Mouse (Mus musculus): ENCODE results near the gene Olfr1030. TPM values are rescaled to one million over a fixed set of nuclear protein-coding genes. Genes with fewer than 3 reads are reported as not detected.
"Not testable (repeated sequence)": the region's sequence is repeated elsewhere in the genome, so short reads cannot be mapped to it uniquely, and the experiment has no call there.

Gene Olfr1030
- total RNA-seq (2015; ENCODE audit: low replicate concordance) (not detected in 2 replicates), total RNA-seq (2017; ENCODE audit: low replicate concordance) (not detected in 2 replicates)

GRCm38 (mm10) chr2:85978976-85979375, at the start of gene Olfr1030:
TSS of gene Olfr1030 (plus strand) at chr2:85979276.
- ATAC-seq (replicated peaks; ENCODE audit: low FRiP score, poor library complexity, severe bottlenecking): no peak

DNA sequence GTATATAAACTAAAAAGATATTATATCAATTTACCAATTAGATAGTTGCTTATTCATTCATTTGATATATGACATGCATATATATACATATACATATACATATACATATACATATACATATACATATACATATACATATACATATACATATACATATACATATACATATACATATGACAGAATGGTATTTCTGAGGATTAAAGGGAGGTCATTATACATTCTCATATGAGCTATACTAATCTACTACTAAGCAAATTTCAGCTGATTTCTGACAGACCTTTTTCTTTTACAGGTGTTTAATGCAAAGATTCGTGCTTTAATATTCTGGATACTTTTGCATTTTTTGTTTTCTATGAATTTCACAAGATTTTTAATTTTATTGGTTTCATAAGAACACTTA, 28.9 kb upstream of the Olfr1030 start, which contains the start of gene Olfr1028:
Gene Olfr1028 (plus strand): TSS at position 301 of the 400 bp plus-strand sequence.
- ATAC-seq (replicated peaks; ENCODE audit: low FRiP score, poor library complexity, severe bottlenecking): no peak

- ATAC-seq (replicated peaks; ENCODE audit: low FRiP score, poor library complexity, severe bottlenecking): no peak
Observed at GRCm38 (mm10) chr2:85973595-85973994, 5.5 kb upstream of the Olfr1030 start, which contains the start of gene Olfr1029. TSS of gene Olfr1029 (plus strand) at chr2:85973895.

DNA sequence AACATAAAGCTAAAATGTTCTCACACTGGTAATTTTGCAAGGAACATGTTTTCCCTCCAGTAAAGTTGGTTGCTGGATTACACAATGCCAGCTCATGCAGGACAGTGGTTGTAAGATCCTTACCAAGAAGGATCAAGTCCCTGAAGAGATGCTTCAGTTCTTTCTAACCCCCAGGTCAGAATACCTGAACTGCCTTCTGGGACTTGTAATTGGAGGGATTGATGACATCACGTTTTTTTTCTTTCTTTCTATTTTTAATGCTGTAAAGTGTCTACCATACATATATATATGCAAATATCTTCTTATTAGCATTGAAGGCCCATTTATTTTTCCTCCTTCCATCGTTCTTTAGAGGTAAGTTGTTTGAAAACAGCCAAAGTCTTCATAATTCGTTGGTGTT, 10.9 kb downstream of the Olfr1030 start, which contains the start of gene Olfr1031:
Gene Olfr1031 (plus strand): TSS at position 301 of the 400 bp plus-strand sequence.
- no peak for ATAC-seq (replicated peaks; ENCODE audit: low FRiP score, poor library complexity, severe bottlenecking)

GRCm38 (mm10) chr2:86005240-86005639, 26.2 kb downstream of the Olfr1030 start, which contains the start of gene Olfr1032:
TSS of gene Olfr1032 (plus strand) at chr2:86005540.
- no peak for ATAC-seq (replicated peaks; ENCODE audit: low FRiP score, poor library complexity, severe bottlenecking)

GRCm38 (mm10) chr2:86020406-86020805, 41.3 kb downstream of the Olfr1030 start, which contains the start of gene Olfr1033:
TSS of gene Olfr1033 (plus strand) at chr2:86020633.
- not testable (repeated sequence) for ATAC-seq (replicated peaks; ENCODE audit: low FRiP score, poor library complexity, severe bottlenecking)

DNA sequence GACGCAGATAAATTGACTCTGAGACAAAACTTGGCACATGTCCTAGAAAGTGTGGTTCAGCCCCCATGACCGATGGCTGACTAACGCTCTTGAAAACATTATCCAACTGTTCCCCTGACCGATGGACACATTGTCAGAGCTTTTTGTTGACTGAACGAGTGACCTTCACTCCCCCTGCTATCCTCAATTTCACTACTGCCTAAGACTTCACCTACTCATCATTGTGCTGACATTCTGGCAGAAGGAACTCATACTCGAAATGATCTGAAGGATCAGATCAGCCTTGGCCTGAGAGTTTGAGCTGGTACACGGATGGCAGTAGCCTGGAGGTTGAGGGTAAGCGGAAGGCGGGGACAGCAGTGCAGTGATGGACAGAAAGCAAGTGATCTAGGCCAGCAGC, 42.4 kb downstream of the Olfr1030 start:
- ATAC-seq (replicated peaks; ENCODE audit: low FRiP score, poor library complexity, severe bottlenecking): not testable (repeated sequence)

Other genes with a start within 250 kb of the Olfr1030 start
- not detected in 2 replicates for gene Olfr1012, start 216.5 kb upstream of the Olfr1030 start, total RNA-seq (2015; ENCODE audit: low replicate concordance)
- gene Olfr1012, start 216.5 kb upstream of the Olfr1030 start, total RNA-seq (2017; ENCODE audit: low replicate concordance): not detected in 2 replicates
- gene Olfr1013, start 212.2 kb upstream of the Olfr1030 start, total RNA-seq (2015; ENCODE audit: low replicate concordance): not detected in 2 replicates
- not detected in 2 replicates for gene Olfr1013, start 212.2 kb upstream of the Olfr1030 start, total RNA-seq (2017; ENCODE audit: low replicate concordance)
- gene Olfr1014, start 206.6 kb upstream of the Olfr1030 start, total RNA-seq (2015; ENCODE audit: low replicate concordance): not detected in 2 replicates
- gene Olfr1014, start 206.6 kb upstream of the Olfr1030 start, total RNA-seq (2017; ENCODE audit: low replicate concordance): not detected in 2 replicates
- not detected in 2 replicates for gene Olfr1015, start 197.3 kb upstream of the Olfr1030 start, total RNA-seq (2015; ENCODE audit: low replicate concordance)
- gene Olfr1015, start 197.3 kb upstream of the Olfr1030 start, total RNA-seq (2017; ENCODE audit: low replicate concordance): 1.1 TPM in 1 of 2 replicates, not detected in the other
- gene Olfr1016, start 176.7 kb upstream of the Olfr1030 start, total RNA-seq (2015; ENCODE audit: low replicate concordance): not detected in 2 replicates
- 1.4 TPM in 1 of 2 replicates, not detected in the other for gene Olfr1016, start 176.7 kb upstream of the Olfr1030 start, total RNA-seq (2017; ENCODE audit: low replicate concordance)
- gene Olfr1018, start 160.8 kb upstream of the Olfr1030 start, total RNA-seq (2015; ENCODE audit: low replicate concordance): not detected in 2 replicates
- not detected in 2 replicates for gene Olfr1018, start 160.8 kb upstream of the Olfr1030 start, total RNA-seq (2017; ENCODE audit: low replicate concordance)
- not detected in 2 replicates for gene Olfr1019, start 133.8 kb upstream of the Olfr1030 start, total RNA-seq (2015; ENCODE audit: low replicate concordance)
- gene Olfr1019, start 133.8 kb upstream of the Olfr1030 start, total RNA-seq (2017; ENCODE audit: low replicate concordance): not detected in 2 replicates
- not detected in 2 replicates for gene Olfr1020, start 132.2 kb upstream of the Olfr1030 start, total RNA-seq (2015; ENCODE audit: low replicate concordance)
- not detected in 2 replicates for gene Olfr1020, start 132.2 kb upstream of the Olfr1030 start, total RNA-seq (2017; ENCODE audit: low replicate concordance)
- not detected in 2 replicates for gene Olfr1022, start 110.7 kb upstream of the Olfr1030 start, total RNA-seq (2015; ENCODE audit: low replicate concordance)
- gene Olfr1022, start 110.7 kb upstream of the Olfr1030 start, total RNA-seq (2017; ENCODE audit: low replicate concordance): not detected in 2 replicates
- gene Olfr1023, start 93.6 kb upstream of the Olfr1030 start, total RNA-seq (2015; ENCODE audit: low replicate concordance): not detected in 2 replicates
- not detected in 2 replicates for gene Olfr1023, start 93.6 kb upstream of the Olfr1030 start, total RNA-seq (2017; ENCODE audit: low replicate concordance)
- not detected in 2 replicates for gene Olfr1024, start 74.2 kb upstream of the Olfr1030 start, total RNA-seq (2015; ENCODE audit: low replicate concordance)
- not detected in 2 replicates for gene Olfr1024, start 74.2 kb upstream of the Olfr1030 start, total RNA-seq (2017; ENCODE audit: low replicate concordance)
- not detected in 2 replicates for gene Olfr1025-ps1, start 64.1 kb upstream of the Olfr1030 start, total RNA-seq (2015; ENCODE audit: low replicate concordance)
- not detected in 2 replicates for gene Olfr1025-ps1, start 64.1 kb upstream of the Olfr1030 start, total RNA-seq (2017; ENCODE audit: low replicate concordance)
- not detected in 2 replicates for gene Olfr1026, start 57.7 kb upstream of the Olfr1030 start, total RNA-seq (2015; ENCODE audit: low replicate concordance)
- gene Olfr1026, start 57.7 kb upstream of the Olfr1030 start, total RNA-seq (2017; ENCODE audit: low replicate concordance): not detected in 2 replicates
- gene Olfr1028, start 28.8 kb upstream of the Olfr1030 start, total RNA-seq (2015; ENCODE audit: low replicate concordance): not detected in 2 replicates
- 0.42 TPM in 1 of 2 replicates, not detected in the other for gene Olfr1028, start 28.8 kb upstream of the Olfr1030 start, total RNA-seq (2017; ENCODE audit: low replicate concordance)
- gene Olfr1029, start 5.4 kb upstream of the Olfr1030 start, total RNA-seq (2015; ENCODE audit: low replicate concordance): not detected in 2 replicates
- gene Olfr1029, start 5.4 kb upstream of the Olfr1030 start, total RNA-seq (2017; ENCODE audit: low replicate concordance): not detected in 2 replicates
- not detected in 2 replicates for gene Olfr1031, start 11.0 kb downstream of the Olfr1030 start, total RNA-seq (2015; ENCODE audit: low replicate concordance)
- gene Olfr1031, start 11.0 kb downstream of the Olfr1030 start, total RNA-seq (2017; ENCODE audit: low replicate concordance): not detected in 2 replicates
- gene Olfr1032, start 26.3 kb downstream of the Olfr1030 start, total RNA-seq (2015; ENCODE audit: low replicate concordance): not detected in 2 replicates
- not detected in 2 replicates for gene Olfr1032, start 26.3 kb downstream of the Olfr1030 start, total RNA-seq (2017; ENCODE audit: low replicate concordance)
- gene Olfr1033, start 41.4 kb downstream of the Olfr1030 start, total RNA-seq (2015; ENCODE audit: low replicate concordance): not detected in 2 replicates
- gene Olfr1033, start 41.4 kb downstream of the Olfr1030 start, total RNA-seq (2017; ENCODE audit: low replicate concordance): not detected in 2 replicates
- not detected in 2 replicates for gene Olfr1034, start 66.6 kb downstream of the Olfr1030 start, total RNA-seq (2015; ENCODE audit: low replicate concordance)
- not detected in 2 replicates for gene Olfr1034, start 66.6 kb downstream of the Olfr1030 start, total RNA-seq (2017; ENCODE audit: low replicate concordance)
- not detected in 2 replicates for gene Olfr1036, start 94.7 kb downstream of the Olfr1030 start, total RNA-seq (2015; ENCODE audit: low replicate concordance)
- gene Olfr1036, start 94.7 kb downstream of the Olfr1030 start, total RNA-seq (2017; ENCODE audit: low replicate concordance): not detected in 2 replicates
- not detected in 2 replicates for gene Olfr1037, start 108.1 kb downstream of the Olfr1030 start, total RNA-seq (2015; ENCODE audit: low replicate concordance)
- gene Olfr1037, start 108.1 kb downstream of the Olfr1030 start, total RNA-seq (2017; ENCODE audit: low replicate concordance): not detected in 2 replicates
- gene Olfr1039, start 156.7 kb downstream of the Olfr1030 start, total RNA-seq (2015; ENCODE audit: low replicate concordance): not detected in 2 replicates
- not detected in 2 replicates for gene Olfr1039, start 156.7 kb downstream of the Olfr1030 start, total RNA-seq (2017; ENCODE audit: low replicate concordance)
- gene Olfr1040, start 167.5 kb downstream of the Olfr1030 start, total RNA-seq (2015; ENCODE audit: low replicate concordance): not detected in 2 replicates
- gene Olfr1040, start 167.5 kb downstream of the Olfr1030 start, total RNA-seq (2017; ENCODE audit: low replicate concordance): 2.2 TPM in 1 of 2 replicates, not detected in the other
- not detected in 2 replicates for gene Olfr1042, start 182.6 kb downstream of the Olfr1030 start, total RNA-seq (2015; ENCODE audit: low replicate concordance)
- not detected in 2 replicates for gene Olfr1042, start 182.6 kb downstream of the Olfr1030 start, total RNA-seq (2017; ENCODE audit: low replicate concordance)
- not detected in 2 replicates for gene Olfr1043, start 188.2 kb downstream of the Olfr1030 start, total RNA-seq (2015; ENCODE audit: low replicate concordance)
- gene Olfr1043, start 188.2 kb downstream of the Olfr1030 start, total RNA-seq (2017; ENCODE audit: low replicate concordance): not detected in 2 replicates
- gene Olfr1044, start 198.5 kb downstream of the Olfr1030 start, total RNA-seq (2015; ENCODE audit: low replicate concordance): not detected in 2 replicates
- 1.1 TPM in 1 of 2 replicates, not detected in the other for gene Olfr1044, start 198.5 kb downstream of the Olfr1030 start, total RNA-seq (2017; ENCODE audit: low replicate concordance)
- gene Olfr52, start 206.4 kb downstream of the Olfr1030 start, total RNA-seq (2015; ENCODE audit: low replicate concordance): not detected in 2 replicates
- not detected in 2 replicates for gene Olfr52, start 206.4 kb downstream of the Olfr1030 start, total RNA-seq (2017; ENCODE audit: low replicate concordance)
- not detected in 2 replicates for gene Olfr1045, start 223.7 kb downstream of the Olfr1030 start, total RNA-seq (2015; ENCODE audit: low replicate concordance)
- gene Olfr1045, start 223.7 kb downstream of the Olfr1030 start, total RNA-seq (2017; ENCODE audit: low replicate concordance): not detected in 2 replicates
- gene Olfr1046, start 240.0 kb downstream of the Olfr1030 start, total RNA-seq (2015; ENCODE audit: low replicate concordance): not detected in 2 replicates
- gene Olfr1046, start 240.0 kb downstream of the Olfr1030 start, total RNA-seq (2017; ENCODE audit: low replicate concordance): not detected in 2 replicates

Measured in erythroblast, adult 5-6 weeks (primary cell).